Mouse (Mus musculus): ENCODE measurements around the gene Dcaf17.
A peak's percentile ranks its signal among the peaks of the same experiment; 100 is the strongest.

Gene Dcaf17

GRCm38 (mm10) chr2:71055300-71056114 lies at the start of gene Dcaf17, which contains the start of gene Mettl8:
TSS of gene Dcaf17 (plus strand) at chr2:71055328.
TSS of gene Mettl8 (minus strand) at chr2:71055583.
- DNase-seq (ENCODE audit: low read depth, low spot score), result peak; percentile 99

GRCm38 (mm10) chr2:71011816-71012215 lies 43.3 kb upstream of the Dcaf17 start:
- no peak for DNase-seq (ENCODE audit: low read depth, low spot score)

DNA sequence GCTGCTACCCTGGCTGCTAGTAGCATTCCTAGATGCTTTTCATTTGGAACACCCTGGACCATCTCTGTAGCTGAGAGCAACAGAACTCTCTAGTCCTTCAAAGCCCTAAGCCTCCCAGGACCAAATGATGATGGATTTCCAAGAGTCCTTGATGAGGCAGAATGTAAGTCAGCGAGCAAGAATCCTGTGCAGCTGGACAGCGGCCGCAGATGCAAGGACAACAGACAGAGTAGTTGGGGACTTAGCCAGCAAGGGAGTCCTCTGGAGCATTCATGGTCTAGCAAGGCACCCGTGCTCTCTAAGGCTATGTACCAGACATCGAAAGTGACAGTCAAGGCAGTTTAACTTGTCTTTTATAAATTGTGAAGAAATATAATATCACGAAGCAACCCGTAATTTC lies 41.6 kb upstream of the Dcaf17 start:
- no peak for DNase-seq (ENCODE audit: low read depth, low spot score)

DNA sequence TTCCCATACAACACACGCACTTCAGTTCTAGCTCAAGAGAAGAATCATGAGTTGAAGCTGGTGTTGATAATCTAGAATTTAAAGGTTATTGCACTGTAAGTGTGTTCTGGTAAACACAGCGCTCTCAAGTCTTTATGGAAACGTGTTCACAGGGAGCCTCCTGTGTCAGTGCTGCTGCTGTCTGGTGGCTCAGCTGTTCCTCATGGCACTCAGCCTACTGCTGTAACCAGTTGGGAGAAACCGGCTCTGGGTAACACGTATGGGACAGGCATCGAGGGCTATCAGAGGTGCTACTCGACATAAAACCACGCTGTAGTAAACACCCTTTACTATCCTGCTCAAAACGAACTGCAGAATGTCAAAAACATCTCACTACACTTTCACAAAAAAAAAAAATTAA lies 35.9 kb upstream of the Dcaf17 start:
- no peak for DNase-seq (ENCODE audit: low read depth, low spot score)

DNA sequence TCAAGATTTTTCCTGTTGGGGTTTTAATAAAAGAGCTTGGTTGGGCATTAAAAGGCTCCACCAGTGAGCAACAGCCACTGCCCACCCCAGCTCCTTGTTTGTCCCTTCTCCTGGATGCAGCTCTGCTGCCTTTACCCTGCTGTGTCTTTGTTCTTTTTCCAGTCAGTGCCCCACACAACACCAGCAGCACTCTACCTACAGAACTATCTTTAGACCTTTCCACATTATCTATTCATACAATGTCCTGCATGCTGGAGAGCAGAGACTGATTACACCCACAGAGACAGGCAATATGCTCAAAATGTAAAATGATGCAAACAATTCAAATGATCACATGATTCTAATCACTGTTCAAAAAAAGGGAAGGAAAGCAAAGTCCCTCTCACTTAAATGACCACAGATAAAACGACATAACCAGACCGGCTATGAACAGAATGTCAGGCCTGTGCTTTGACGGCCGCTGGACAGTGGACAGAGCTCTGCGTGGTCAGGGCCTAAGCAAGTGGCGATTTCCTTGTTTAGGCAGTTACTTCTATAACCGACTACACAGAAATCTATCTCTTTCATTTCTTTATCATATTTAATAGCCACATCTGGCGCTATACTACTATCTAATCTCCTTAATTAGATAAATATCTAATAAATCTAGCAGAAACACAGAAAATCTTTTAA lies 35.3 kb upstream of the Dcaf17 start:
- DNase-seq (ENCODE audit: low read depth, low spot score), result no peak

GRCm38 (mm10) chr2:71020674-71021073 lies 34.5 kb upstream of the Dcaf17 start:
- no peak for DNase-seq (ENCODE audit: low read depth, low spot score)

GRCm38 (mm10) chr2:71022991-71023390 lies 32.1 kb upstream of the Dcaf17 start:
- peak; percentile 41 for DNase-seq (ENCODE audit: low read depth, low spot score)

- no peak for DNase-seq (ENCODE audit: low read depth, low spot score)
Observed at GRCm38 (mm10) chr2:71023986-71024385, 31.1 kb upstream of the Dcaf17 start.

GRCm38 (mm10) chr2:71025576-71026315 lies 29.4 kb upstream of the Dcaf17 start:
- no peak for DNase-seq (ENCODE audit: low read depth, low spot score)

DNA sequence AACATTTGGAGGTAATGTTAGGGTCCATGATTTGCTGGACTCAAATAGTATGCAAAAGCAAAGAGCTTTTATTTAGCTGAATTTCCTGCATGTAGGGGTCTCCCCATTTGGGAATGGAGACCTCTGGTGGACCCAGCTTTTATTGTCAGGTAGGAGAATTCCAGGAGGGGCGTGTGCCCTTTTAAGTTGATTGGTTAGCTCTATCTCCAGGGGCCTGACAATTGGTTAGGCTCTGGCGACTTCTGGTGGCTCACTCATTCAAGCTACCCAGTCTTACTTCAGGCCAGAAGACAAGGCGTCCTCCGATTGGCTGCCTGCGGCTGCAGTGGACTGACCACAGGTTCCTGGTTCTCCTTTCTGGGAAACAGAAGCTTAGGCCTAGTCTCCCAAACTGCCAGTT lies 28.3 kb upstream of the Dcaf17 start:
- DNase-seq (ENCODE audit: low read depth, low spot score), result peak; percentile 66

DNA sequence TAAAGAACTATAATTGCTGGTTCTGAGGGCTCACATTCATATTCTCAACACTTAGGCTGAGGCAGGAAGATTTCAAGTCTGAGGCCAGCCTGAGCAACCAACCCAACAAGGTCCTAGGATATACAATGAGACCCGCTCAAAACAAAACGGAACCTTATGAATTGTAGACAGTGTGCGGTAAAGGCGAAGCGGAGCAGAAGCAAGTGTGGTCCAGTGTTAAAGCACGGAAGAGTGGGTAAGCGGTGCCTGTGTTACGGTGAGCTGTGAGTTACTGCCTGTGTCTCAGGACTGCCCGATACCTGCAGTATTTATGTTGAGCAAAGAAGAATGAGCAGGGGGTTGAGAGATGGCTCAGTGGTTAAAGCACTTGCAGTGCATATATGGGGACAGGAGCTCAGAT lies 27.5 kb upstream of the Dcaf17 start:
- DNase-seq (ENCODE audit: low read depth, low spot score), result no peak

GRCm38 (mm10) chr2:71030663-71031062 lies 24.5 kb upstream of the Dcaf17 start:
- DNase-seq (ENCODE audit: low read depth, low spot score), result no peak

DNA sequence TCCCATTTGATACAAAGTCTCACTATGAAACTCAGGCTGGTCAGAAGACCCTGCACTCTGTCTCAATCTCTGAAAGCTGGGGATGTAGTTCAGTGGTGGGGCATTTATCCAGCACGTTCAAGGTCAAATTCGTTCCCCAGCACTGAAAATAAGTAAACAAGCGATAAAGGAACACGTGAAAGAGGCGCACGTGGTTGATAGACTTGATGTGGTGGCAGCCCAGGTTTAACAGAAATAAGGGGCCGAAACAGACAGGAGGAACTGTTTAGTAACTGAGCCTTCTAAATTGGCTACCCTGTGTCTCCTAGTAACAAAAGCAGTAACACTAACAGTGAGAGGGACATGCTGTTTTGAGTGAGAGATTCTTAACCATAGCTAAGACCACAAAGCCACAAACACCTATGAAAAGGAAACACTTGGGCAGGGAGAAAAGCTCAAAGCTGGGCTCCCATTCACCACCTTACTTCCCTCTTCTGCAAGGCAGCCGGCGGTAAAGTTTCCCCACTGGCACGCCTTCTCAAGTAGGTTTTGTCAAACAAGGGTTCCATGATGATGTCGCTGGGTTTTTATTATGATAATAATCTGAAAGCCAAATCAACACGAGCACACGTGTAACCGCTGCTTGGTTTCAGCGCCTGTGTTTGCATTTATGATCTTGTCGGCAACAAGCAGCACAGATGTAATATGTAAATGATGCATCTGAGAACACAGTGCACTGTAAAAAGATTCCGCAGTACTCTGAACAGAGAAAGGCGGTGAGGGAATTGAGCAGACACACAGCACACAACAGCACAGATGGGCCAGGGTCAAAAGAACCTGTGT lies 22.9 kb upstream of the Dcaf17 start:
- no peak for DNase-seq (ENCODE audit: low read depth, low spot score)

DNA sequence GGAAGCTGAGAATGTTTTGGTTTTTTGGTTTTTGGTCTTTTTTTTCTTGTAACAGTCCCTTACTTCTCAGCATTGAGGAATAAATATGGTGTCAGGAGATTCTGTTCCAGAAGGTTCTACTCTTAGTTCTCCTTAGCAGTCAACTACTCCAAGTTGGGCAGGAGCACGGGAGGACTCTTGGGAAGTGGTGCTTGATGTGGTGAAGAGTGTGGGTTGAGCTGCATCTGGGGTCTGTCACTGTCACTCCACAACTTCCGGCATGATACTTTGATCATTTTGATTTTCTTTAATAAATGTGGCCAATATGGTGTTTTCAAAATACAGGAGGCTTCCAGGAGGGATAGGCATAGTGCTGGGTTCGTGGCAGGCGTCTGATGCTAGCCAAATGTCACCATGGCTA lies 22.1 kb upstream of the Dcaf17 start:
- DNase-seq (ENCODE audit: low read depth, low spot score), result no peak

DNA sequence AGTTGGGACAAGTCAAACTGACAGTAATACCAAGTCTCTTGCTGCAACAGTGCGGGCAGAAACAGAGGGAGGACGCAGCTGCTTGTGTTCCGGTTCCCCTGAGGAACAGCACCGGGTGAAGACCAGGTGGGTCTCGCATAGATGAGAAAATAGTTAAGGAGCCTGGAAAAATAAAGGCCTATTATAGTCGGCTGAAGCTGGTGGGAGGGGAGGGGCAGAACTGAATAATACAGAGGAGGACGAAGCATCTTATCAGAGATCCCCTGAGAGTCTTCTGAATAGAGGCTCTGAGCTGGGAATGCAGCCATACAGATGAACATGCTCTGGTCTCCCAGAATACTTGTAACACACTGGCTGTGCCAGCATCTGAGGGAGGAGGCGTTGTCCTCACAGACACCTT lies 21.1 kb upstream of the Dcaf17 start:
- no peak for DNase-seq (ENCODE audit: low read depth, low spot score)

- no peak for DNase-seq (ENCODE audit: low read depth, low spot score)
Observed at GRCm38 (mm10) chr2:71037447-71037846, 17.7 kb upstream of the Dcaf17 start.

DNA sequence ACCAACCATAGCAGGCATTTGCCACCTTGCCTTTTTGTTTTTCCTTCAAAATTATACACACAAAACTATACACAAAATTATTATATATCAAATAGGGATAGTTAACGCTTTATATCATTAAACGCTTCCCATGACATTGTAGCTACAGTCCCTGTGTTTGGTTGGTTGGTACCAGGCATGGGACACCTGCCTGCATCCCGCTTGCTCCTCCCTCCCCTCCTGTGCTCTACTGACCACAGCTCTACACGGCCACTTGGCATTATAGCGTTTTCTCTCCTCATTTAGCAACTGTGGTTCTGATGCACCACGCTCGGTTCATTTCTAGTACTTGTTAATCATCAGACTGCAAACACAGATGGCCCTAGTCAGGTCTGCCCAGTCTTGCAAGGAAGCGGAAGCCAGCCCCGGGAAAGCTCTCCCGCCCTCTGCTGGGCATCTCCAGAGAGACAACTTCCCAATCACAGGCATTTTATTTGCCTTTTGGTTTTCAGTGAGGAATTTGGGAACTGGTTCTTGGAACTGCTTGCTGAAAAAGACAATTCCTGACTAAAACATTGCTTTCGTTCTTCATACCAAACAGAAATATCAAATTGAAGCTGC lies 15.5 kb upstream of the Dcaf17 start:
- DNase-seq (ENCODE audit: low read depth, low spot score), result peak; percentile 80

DNA sequence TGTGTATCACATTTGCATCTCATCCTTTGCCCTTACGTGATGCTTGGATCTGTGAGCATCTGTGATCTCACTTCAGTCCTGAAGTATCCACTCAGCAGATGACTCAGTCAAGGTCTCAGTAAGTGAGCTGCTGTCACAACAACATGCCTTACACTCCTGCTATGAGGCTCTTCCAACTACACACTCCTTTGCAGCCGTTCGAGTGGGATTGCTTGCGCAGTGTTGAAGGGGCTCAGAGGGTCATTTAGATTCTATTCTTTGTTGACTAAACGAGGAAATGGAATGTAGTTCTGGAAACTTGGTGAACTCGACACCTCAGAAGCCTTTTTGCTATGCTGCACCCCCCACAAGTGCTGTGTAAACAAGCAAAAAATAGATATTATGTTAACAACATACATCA lies 9.0 kb upstream of the Dcaf17 start:
- DNase-seq (ENCODE audit: low read depth, low spot score), result no peak

DNA sequence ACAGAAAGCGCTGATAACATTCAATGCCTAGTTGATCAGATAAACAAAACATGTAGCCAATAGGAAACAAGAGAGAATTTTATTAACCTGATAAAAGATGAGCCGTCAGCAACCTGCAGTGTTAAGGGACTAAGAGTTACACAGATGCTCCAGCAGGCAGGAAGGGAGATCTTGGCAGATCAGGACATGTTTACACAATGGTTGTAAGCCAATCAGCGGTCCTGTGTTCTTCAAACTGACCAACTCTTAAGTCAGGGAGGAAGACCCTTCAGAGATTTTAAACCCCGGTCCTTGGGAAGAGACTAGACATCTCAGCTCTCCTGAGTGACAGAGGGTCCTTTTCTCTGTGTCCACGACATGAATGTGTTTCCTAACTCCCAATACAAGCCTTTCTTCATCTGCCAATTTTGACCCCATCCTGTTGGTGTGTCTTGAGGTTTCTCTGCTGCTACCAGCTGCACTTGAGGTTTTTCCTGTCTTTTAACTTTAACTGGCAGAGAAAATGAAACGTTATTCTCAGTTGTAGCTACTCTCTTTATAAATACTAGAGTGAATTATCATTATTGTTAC lies 8.3 kb upstream of the Dcaf17 start:
- no peak for DNase-seq (ENCODE audit: low read depth, low spot score)

DNA sequence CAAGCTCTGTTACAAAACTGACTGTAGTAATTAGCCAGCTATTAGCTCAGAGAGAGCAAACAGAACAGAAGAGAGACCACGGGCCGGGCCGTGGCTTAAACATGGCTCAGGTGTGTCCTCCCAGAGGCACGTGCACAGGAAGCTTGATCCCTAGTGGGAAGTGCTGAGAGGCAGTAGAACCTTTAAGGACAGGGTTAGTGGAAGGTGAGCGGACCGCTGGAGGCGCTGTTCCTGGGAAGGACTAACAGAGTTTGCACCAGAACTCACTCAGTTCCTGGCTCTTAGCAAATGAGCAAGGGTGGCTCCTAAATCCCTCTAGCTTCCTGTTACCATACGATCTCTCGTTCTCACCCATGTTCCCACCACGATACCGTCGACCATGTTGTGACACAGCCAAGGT lies 6.2 kb upstream of the Dcaf17 start:
- peak; percentile 93 for DNase-seq (ENCODE audit: low read depth, low spot score)

- no peak for DNase-seq (ENCODE audit: low read depth, low spot score)
Observed at GRCm38 (mm10) chr2:71050511-71050910, 4.6 kb upstream of the Dcaf17 start.

Measured in ZHBTc4 (cell line).